Mouse (Mus musculus) v-Abl transformed pro-B cells (cell line): Measurements from ENCODE around the gene E130114P18Rik.

Experiments
- in situ Hi-C, 2 experiments: fragments of 400-800 bp; cut with MboI; formaldehyde crosslinking; loops; one replicate each; pipeline ENCODE4 v1.15.1; 2025; ENCODE audit not compliant: unreplicated experiment in 2 of 2

E130114P18Rik gene

DNA sequence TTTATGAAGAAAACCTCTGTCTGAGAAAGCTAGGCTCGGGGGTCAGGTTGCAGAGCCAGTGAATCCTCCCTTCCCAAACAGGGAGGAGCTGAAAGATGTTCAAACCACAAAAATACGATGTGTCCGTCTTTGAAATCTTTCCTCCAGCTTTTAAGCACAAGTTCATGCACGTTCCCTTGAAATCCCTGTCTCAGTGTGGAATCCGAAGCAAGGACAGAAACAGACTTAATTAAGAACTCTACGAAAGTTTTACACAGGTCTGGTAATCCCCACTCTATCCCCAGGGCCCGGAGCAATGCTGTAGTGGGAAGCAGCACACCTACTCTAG, 112.5 kb downstream of the E130114P18Rik start:
- in situ Hi-C loops = no loop called here

DNA sequence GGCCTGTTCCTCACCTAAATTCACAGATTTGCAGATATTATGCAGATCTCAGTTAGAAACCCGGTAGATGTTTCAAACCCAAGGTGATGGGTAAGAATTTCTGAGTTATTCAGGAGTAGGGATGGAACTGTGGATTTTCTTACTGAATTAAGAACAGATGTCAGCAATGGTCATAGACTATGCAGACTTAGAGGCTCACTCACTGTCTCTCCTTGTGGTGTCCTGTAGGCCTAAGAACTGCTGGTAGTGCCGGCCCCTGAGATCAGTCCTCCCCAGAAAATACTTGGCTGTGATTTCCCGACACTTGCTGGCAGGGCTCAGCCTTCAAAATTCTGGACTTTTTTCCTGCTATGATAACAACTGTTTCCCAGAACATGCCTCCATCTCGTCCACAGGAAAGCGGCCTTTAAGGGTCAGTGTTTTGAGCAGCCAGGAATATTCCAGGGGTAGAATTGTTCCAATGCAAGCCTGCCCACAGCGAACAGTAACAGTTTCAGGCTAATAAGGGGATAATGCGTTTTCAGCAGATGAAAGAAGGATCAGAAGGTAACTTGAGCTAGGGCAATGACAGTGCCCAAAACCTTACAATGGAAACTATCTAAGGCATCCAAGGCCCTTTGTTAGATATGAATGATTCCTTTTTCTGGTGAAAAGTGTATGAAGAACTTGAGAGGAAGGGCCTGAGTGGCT, 113.0 kb downstream of the E130114P18Rik start:
- in situ Hi-C loops = no loop called here

DNA sequence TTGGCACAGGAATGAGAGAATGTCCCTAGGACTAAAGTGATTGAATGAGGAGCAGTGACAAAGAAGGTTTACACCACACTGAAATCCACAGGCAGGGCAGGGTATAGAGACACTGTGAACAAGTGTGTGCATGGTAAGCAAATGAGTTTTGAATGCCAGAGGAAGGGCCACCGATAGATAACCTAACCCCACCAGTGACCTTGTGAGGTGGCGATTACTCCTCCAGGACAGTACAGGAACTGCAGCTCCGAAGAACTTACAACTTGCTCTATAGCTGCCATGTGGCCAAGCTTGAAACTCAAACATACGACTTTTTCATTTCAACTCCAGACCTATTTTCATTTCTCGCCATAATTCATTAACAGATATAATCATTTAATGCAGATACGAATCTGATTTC, 114.0 kb downstream of the E130114P18Rik start:
- in situ Hi-C loops = no loop called here

DNA sequence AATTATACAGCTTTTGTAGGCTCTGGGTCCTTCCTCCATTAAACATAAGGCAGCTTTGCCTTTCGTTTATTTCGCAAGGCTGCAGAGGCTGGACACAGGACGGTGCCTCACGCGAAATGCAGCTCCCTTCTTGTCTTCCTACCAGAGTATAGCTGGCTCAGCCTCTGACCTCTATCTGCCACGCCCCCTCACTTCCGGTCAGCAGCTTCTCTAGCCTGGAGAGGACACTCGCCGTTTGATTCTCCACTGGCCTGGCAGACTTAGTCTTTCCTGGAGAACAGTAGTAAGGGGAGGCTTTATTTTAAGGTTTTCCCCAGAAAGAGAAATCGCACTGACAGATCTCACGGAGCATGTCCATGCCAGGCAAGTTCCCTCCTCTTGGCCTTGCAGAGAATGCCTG, 115.0 kb downstream of the E130114P18Rik start:
- in situ Hi-C loops = no loop called here

GRCm38 (mm10) chr4:97661611-97662273, 116.1 kb downstream of the E130114P18Rik start:
- in situ Hi-C loops = no loop called here

- in situ Hi-C loops = no loop called here
Measured at GRCm38 (mm10) chr4:97657586-97657985, 120.3 kb downstream of the E130114P18Rik start.

- in situ Hi-C loops = no loop called here
Measured at GRCm38 (mm10) chr4:97649626-97650015, 128.3 kb downstream of the E130114P18Rik start.

- in situ Hi-C loops = no loop called here
Measured at GRCm38 (mm10) chr4:97648825-97649625, 128.9 kb downstream of the E130114P18Rik start.

- in situ Hi-C loops = no loop called here
Measured at GRCm38 (mm10) chr4:97648436-97648707, 129.5 kb downstream of the E130114P18Rik start.

DNA sequence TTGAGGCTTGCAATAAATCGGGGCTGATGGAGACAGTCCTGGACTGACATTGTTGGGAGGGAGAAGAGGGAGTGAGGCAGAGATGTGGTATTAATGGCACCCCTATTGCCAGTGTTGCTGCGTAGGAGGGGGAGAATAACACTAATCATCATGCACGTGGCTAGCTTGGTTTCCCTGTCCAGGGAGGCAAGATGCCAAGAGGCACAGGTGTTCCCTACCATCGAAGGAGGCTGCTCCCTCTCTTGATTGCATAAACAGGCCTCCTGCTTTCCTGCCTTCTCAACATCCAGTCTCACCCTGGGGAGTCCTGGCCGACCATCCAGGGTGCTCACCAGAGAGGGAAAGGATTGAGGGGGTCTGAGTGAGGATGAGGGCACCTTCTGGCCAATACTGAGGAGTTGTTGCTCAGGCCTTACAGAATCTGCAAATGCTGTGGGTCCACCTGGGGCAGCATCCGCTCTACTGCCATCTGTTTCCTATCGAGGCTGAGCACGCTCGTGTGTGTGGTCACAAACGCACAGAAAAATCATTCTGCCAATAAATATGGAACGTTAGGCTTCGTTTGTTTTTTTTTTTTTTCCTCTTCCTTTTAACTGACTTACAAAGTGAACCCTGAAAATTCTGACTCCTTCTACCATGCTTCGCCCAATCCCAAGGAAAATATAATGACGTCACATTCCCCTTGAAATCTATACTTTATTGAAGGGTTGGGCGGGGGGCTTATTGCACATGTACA, 130.0 kb downstream of the E130114P18Rik start:
- in situ Hi-C loops = no loop called here

DNA sequence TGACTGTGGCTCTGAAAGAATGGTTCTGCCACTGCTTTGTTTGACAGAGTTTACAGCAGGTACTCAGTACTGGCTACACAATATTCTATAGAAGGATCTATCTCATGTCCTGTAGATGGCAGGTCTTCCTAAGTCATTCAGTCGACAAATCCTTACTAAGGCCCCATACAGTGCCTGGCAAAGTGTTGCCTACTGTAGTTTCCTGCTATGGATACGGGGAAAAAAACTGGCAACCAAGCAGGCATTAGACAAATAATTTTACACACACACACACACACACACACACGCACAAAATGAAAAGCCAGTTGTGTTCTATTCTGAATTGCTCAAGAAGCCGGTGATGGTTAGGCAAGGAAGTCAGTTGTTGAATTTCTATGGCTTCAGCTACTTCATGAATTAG, 130.6 kb downstream of the E130114P18Rik start:
- in situ Hi-C loops = no loop called here

DNA sequence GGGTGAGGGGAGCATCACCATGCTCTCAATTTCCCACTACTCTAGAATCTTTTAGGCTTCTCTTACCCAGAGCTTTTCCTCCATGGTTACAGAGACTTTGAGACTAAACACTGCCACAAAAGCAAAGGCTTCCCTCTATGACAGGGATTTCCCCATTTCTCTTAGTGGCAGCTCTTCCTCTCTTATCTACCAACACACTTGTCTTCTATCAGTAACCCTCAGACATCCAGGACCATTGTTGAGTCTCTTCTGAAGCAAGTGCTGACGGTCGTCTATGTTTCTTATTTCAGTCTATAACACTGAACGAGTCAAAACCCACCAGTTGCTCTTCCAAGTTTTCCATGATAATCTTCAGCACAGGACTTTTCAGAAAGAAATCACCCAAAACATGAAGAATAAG, 137.5 kb downstream of the E130114P18Rik start:
- in situ Hi-C loops = no loop called here

DNA sequence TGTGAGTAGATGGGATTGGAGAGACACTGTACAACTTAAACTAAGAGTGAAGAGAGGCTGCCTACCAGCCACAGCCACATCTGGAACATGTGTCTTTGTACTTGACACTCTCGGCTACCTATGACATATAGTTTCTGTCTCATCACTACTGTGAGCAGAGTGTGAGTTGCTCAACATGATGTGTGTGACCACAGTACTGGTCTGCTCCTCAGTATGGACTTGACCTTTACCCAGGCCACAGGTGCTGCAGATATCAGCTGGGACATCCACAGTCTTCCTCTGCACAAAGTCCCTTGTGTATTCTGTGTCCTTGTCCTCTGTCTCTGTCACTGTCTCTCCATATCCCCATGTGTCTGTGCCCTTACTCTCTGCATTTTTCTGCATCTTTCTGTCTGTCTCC, 141.3 kb downstream of the E130114P18Rik start:
- in situ Hi-C loops = no loop called here

- in situ Hi-C loops = no loop called here
Measured at GRCm38 (mm10) chr4:97635757-97636292, 142.1 kb downstream of the E130114P18Rik start.

GRCm38 (mm10) chr4:97635296-97635755, 142.6 kb downstream of the E130114P18Rik start:
- in situ Hi-C loops = no loop called here

DNA sequence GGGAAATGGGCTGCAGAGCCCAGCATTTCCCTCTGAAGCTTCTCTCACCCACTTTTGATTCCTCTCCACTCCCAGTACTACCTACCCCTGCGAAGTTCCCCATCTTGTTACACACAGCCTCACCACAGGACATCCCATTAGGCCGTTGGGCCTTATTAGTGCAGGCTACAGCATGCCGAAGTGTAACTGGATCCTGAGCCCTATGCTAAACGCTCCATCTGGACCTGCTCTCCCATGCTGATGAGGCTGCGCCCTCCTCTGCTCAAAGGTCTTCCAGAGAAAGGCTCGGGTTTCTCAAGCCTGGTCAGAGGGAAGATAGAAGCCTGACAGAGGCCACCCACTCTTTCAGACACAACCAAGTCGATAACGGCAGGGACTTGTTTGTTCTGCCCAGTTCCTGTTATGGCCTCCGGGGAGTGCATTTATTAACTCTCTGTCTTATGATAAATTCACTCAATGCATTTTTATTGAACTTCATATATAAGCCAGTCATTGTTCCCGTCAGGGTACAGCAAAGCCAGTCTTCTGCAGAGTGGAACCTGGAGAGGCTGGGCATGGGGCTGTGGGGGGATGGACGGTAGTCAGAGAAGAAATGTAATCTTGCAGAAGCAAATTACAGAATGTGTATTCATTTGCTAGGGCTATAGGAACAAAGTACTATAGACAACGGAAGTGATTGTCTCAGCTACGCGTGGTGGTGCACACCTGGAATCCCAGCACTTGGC, 148.8 kb downstream of the E130114P18Rik start:
- in situ Hi-C loops = no loop called here

DNA sequence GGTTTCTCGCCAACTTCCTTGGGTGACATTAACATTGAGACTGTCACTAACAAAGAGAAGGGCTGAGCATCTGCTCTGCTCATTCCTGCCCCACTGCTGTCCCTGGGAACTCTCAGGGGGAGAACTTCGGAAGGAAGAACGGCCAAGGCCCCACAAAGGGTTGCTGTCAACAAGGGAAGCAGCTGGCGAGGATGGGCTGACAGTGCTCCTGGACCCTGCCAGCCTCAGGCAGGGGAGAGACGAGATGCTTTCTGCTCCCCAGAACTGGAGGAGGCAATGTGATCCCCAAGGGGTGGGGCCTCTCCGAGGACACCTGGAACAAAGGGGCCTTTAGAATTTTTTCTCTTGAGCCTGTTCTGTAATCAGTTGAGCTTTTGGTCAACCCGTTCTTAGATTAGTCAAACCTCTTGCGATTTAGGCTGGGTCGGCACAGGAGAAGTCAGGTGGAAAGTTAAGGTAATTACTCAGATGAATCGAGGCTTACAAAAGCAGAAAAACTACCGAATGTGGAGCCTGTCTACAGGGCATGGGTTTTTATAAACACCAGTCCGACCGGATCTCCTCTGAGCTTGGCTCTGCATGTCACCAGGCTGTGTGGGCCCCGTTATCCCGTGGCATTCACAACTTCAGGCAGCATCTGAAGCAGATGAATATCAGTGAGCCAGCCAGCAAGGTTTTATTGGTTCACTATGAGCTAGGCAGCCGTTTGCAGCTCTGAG, 151.7 kb downstream of the E130114P18Rik start:
- in situ Hi-C loops = no loop called here

DNA sequence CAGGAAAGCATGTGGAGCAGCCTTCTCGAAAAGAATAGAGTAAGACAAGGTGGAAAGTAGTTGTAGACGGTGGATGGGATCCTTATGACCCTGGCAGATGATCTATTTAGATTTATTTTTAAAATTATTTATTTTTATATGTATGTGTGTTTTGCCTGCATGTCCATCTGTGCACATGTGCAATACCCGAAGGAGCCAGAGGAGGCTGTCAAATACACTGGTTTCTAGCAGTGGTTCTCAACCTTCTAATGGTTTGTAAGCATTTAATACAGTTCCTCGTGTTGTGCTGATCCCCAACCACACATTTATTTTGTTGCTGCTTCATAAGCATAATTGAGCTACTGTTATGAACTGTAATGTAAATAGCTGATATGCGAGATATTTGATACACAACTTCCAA, 154.7 kb downstream of the E130114P18Rik start:
- in situ Hi-C loops = no loop called here

DNA sequence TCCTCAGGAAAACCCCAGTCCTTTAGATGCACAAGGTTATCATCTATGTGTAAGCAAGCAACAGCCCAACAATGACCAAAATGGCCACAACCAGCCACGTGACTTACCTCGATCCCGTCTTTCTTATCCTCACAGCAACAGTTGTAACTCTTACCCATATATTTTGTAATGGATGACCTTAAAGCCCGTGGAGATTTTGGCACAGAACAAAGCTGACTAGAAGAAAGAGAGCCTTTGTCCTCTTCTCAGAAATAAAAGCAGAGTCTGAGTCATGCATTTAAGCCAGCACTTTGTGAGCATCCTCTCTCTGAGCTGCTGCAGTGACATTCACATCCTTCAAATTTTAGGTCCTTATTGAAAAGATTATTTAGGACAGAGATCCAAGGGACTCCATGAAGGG, 156.1 kb downstream of the E130114P18Rik start:
- in situ Hi-C loops = no loop called here

GRCm38 (mm10) chr4:97620409-97620808, 157.5 kb downstream of the E130114P18Rik start:
- in situ Hi-C loops = no loop called here
